Mouse (Mus musculus) lung, embryonic 14.5 days (tissue): Measurements from ENCODE around the gene Hsd17b1. TPM values are rescaled to one million over a fixed set of nuclear protein-coding genes. Genes with fewer than 3 reads are reported as not detected.

Experiments
- ATAC-seq: fragments of 200-750 bp; cut with Nextera tagmentation; 2 replicates; pipeline ENCODE4 v1.8.0; 2017; ENCODE audit warnings: mild to moderate bottlenecking, moderate TSS enrichment, moderate library complexity; ENCODE audit not compliant: insufficient read depth
- DNase-seq: peaks from one replicate; pipeline ENCODE4 v3.0.0-alpha.2; 2015
- H3K27ac ChIP-seq: fragments of 300-500 bp; sonication (generic); 2 replicates; pipeline ENCODE4 v1.5.1; 2014; ENCODE audit warnings: low read depth, mild to moderate bottlenecking, moderate library complexity
- H3K27me3 ChIP-seq: fragments of 300-500 bp; sonication (generic); 2 replicates; pipeline ENCODE4 v1.6.1; 2014; ENCODE audit warnings: low read length, control low read depth; ENCODE audit not compliant: insufficient read depth
- H3K36me3 ChIP-seq: fragments of 300-500 bp; sonication (generic); 2 replicates; pipeline ENCODE4 v1.6.1; 2014; ENCODE audit warnings: control low read depth; ENCODE audit not compliant: insufficient read depth
- H3K4me1 ChIP-seq: fragments of 300-500 bp; sonication (generic); 2 replicates; pipeline ENCODE4 v1.6.1; 2014; ENCODE audit warnings: antibody characterized with exemption, control low read depth; ENCODE audit not compliant: insufficient read depth
- H3K4me2 ChIP-seq: fragments of 300-500 bp; sonication (generic); 2 replicates; pipeline ENCODE4 v1.6.1; 2014; ENCODE audit warnings: mild to moderate bottlenecking
- H3K4me3 ChIP-seq: fragments of 300-500 bp; sonication (generic); 2 replicates; pipeline ENCODE4 v1.5.1; 2014; ENCODE audit warnings: low read depth, low read length
- H3K9ac ChIP-seq: fragments of 300-500 bp; sonication (generic); 2 replicates; pipeline ENCODE4 v1.6.1; 2014
- H3K9me3 ChIP-seq: fragments of 300-500 bp; sonication (generic); 2 replicates; pipeline ENCODE4 v1.6.1; 2016; ENCODE audit warnings: low read depth, low read length, control low read depth
- CTCF ChIP-seq: IDR thresholded peaks from 2 replicates; pipeline ENCODE4 v1.5.1; 2016; ENCODE audit warnings: antibody characterized with exemption, low read depth
- WGBS: fragments of 180-500 bp; shearing (Covaris S2); extraction: QIAGEN DNeasy Blood & Tissue Kit; methylation state at CpG from one replicate; pipeline ENCODE4 v1.1.7; 2014; 5-methylcytosine and 5-hydroxymethylcytosine counted together
- polyA plus RNA-seq: library from polyadenylated mRNA; unstranded; fragments of >200 nt; fragmentation: Nextera tagmentation; extraction: Ambion mirVana; gene quantifications from 2 replicates; pipeline ENCODE4 v1.2.1, GENCODE M21; 2014

Hsd17b1 gene
- polyA plus RNA-seq, 1 experiment from 2014 or later, result not detected

DNA sequence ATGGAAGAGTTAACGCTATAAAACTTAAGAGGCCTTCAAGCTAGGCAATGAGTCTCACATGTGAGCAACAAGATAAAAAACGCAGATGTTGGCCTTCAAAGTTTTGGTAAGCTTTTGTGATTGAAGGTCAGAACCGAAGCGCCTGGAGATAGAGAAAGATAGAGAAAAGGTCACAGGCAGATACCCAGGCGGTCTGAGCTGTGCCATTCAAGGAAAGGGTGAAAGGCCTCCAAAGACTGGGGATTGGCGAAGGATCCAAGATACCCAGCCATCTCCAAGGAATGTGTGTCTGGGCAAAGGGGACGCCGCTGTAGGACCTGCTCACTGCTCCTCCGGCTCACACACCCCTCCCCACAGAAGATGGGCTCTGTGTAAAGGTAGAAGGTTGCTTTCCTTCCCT lies 13.2 kb upstream of the Hsd17b1 start:
- ATAC-seq (no peak), DNase-seq (no peak)
- WGBS, result 84% methylated on average over 9 of the region's 9 CpGs
- H3K9me3 ChIP-seq, result no peaks in the 10 kb centered on the region
- H3K36me3 ChIP-seq, result peaks cover 20% of the 10 kb centered on the region
- no peak overlapping the region for H3K4me2 ChIP-seq
- peaks cover 28% of the 10 kb centered on the region for H3K4me1 ChIP-seq
- H3K27me3 ChIP-seq, result peaks cover 7% of the 10 kb centered on the region; the same call in 1 of the 2 replicates
- no peak for TF ChIP-seq CTCF
- peak overlapping the region; percentile 96; the same call in 1 of the 2 replicates for H3K27ac ChIP-seq
- H3K4me3 ChIP-seq, result no peak overlapping the region
- no peak overlapping the region for H3K9ac ChIP-seq

DNA sequence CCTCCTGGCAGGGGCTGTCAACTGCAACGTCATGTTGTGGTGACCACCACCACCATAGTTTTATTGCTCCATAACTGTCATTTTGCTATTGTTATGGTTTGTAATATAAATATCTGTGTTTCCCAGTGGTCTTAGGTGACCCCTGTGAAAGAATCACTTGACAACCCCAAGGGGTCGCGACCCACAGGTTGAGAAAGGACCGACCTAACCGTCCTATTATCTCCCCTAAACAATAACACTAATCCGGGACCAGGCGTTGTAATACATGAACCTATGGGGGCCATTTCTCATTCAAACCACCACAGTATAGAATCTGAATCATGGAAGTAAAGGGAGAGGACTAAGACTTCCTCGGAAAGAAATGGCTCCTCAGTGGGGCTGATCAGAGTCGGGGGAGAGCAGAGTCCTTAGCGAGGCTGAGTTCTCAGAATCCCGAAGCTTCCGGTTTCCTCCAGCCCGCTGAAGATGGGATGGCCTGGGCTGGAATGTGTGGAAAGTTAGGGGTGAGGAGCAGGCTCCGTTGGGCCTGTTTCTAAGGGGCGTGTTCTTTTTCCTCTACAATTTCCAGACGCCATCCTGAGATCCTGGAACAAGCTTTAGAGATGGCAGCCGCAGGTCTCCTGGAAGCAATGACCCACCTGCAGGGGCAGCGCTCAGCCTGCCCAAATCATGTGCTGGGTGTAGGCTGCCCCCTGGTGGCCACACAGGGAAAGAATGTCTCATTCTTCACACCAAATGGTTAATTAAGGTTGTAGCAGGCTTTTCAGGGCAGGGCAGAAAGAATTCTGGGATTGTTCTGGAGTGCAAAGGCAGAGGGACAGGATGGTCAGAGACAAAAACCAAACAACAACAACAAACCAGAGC lies 11.4 kb upstream of the Hsd17b1 start:
- Histone ChIP-seq H3K4me1 (peaks cover 29% of the 10 kb centered on the region), H3K9me3 (no peaks in the 10 kb centered on the region), H3K36me3 (peaks cover 13% of the 10 kb centered on the region; the same call in 1 of the 2 replicates), H3K9ac (no peak overlapping the region), H3K4me3 (peak overlapping the region; percentile 24), H3K27ac (peak overlapping the region; percentile 48), H3K4me2 (peak overlapping the region; percentile 57), H3K27me3 (peaks cover 7% of the 10 kb centered on the region; the same call in 1 of the 2 replicates)
- DNase-seq, result peak; percentile 89
- TF ChIP-seq CTCF, result peak; percentile 99
- 15% methylated on average over 18 of the region's 18 CpGs for WGBS
- no peak for ATAC-seq

DNA sequence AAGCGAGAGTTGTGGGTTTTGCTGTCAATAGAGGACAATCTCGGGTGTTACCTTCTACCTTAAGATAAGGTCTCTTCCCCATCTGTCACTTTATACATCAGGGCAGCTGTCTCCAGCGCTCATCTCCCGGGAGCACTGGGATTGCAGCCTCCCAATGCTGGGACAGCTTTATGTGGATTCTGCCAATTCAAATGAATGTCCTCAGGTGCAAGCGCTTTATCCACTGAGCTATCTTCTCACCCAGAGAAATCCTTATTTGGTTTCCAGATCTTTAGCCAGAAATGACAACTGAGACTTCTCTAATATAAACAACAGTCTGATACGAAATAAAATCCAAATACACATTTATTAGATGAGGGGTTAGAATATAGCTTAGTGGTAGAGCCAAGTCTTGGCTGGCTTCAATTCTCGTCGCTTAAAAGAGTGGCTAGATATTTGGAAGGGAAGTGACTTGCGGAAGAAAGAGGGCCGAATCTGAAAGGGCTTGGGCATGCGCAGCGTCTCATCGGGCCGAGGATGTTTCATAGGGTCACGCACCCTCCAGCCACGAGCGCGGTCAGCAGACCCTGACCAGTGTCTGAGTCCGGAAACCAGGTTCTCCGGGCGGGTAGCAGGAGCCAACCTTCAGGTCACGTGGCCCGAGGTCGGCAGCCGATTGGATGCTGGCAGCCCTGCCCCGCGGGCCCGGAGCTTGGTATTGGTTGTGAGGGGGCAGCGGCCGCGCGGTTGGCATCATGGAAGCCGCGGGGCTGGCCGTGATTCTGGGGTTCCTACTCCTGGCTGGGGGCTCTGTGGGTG lies 8.6 kb upstream of the Hsd17b1 start, which contains the start of gene Naglu:
Gene Naglu (plus strand): TSS at position 622 of the 798 bp plus-strand sequence.
- Histone ChIP-seq H3K27ac (no peak within 1 kb of the TSS), H3K4me1 (peaks cover 12% of the 10 kb centered on the region), H3K36me3 (0 out of 2 replicates have a peak, but pooled peaks cover under 1% of the 10 kb centered on the region), H3K9me3 (no peaks in the 10 kb centered on the region), H3K4me3 (peak within 1 kb of the TSS; percentile 78), H3K4me2 (peak within 1 kb of the TSS; percentile 99), H3K27me3 (peaks cover 7% of the 10 kb centered on the region; the same call in 1 of the 2 replicates), H3K9ac (peak within 1 kb of the TSS; percentile 72)
- ATAC-seq, result peak; percentile 86
- 3% methylated on average over 35 of the region's 35 CpGs for WGBS
- TF ChIP-seq CTCF, result no peak
- DNase-seq, result peak; percentile 95

DNA sequence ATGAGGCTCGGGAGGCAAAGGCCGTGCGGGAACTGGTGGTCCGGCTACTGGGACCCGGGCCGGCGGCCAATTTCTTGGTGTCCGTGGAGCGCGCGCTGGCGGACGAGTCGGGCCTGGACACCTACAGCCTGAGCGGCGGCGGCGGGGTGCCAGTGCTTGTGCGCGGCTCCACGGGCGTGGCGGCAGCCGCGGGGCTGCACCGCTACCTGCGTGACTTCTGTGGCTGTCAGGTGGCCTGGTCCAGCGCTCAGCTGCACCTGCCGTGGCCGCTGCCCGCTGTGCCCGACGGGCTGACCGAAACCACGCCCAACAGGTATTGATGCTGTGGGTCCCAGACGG lies 8.1 kb upstream of the Hsd17b1 start:
- H3K27ac ChIP-seq, result no peak overlapping the region
- no peaks in the 10 kb centered on the region for H3K36me3 ChIP-seq
- ATAC-seq, result peak; percentile 35; the same call in 1 of the 2 replicates
- peaks cover 11% of the 10 kb centered on the region; the same call in 1 of the 2 replicates for H3K4me1 ChIP-seq
- H3K27me3 ChIP-seq, result peaks cover 7% of the 10 kb centered on the region; the same call in 1 of the 2 replicates
- H3K9me3 ChIP-seq, result no peaks in the 10 kb centered on the region
- H3K4me2 ChIP-seq, result peak overlapping the region; percentile 99
- H3K9ac ChIP-seq, result peak overlapping the region; percentile 72
- under 1% methylated on average over 36 of the region's 36 CpGs for WGBS
- DNase-seq, result no peak
- TF ChIP-seq CTCF, result no peak
- H3K4me3 ChIP-seq, result peak overlapping the region; percentile 78

DNA sequence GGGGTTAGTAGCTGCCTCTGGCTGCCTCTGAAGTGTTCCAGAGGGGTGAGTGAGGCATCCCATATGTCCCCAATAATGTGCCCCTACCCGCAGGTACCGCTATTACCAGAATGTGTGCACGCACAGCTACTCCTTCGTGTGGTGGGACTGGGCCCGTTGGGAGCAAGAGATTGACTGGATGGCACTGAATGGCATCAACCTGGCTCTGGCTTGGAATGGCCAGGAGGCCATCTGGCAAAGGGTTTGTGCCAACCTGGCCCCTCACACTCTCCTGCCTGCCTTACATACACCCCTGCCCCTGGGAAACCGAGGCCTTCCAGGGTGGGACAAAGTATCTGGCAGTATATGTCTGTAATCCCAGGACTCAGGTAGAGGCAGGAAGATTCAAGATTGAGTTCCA lies 7.2 kb upstream of the Hsd17b1 start:
- no peak for TF ChIP-seq CTCF
- H3K4me1 ChIP-seq, result peaks cover 11% of the 10 kb centered on the region; the same call in 1 of the 2 replicates
- peak overlapping the region; percentile 78 for H3K4me3 ChIP-seq
- H3K36me3 ChIP-seq, result no peaks in the 10 kb centered on the region
- no peak overlapping the region for H3K27ac ChIP-seq
- 76% methylated on average over 6 of the region's 6 CpGs for WGBS
- H3K9me3 ChIP-seq, result no peaks in the 10 kb centered on the region
- no peak for DNase-seq
- H3K4me2 ChIP-seq, result peak overlapping the region; percentile 99
- no peak for ATAC-seq
- no peak overlapping the region for H3K9ac ChIP-seq
- H3K27me3 ChIP-seq, result peaks cover 7% of the 10 kb centered on the region; the same call in 1 of the 2 replicates

DNA sequence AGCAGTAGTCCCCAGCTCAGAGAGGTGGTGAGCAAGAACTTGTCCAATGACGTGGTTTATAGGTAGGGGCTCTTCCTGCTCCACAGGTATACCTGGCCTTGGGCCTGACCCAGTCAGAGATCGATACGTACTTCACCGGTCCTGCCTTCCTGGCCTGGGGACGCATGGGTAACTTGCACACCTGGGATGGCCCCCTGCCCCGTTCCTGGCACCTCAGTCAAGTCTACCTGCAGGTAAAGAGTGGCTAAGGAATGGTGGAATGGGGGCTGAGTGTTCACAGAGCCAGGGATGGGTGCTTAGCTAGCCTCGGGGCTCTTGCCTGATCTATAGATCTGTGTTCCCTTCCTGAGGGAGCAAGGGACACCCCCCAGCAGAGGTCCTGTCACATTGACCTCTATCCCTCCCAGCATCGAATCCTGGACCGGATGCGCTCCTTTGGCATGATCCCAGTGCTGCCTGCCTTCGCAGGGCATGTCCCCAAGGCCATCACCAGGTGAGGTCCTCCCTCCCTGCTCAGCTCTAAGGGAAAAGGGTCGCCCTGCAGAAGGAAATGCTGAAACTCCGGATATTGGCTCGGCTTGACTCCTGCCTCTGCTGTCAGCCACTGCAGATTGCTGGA lies 6.3 kb upstream of the Hsd17b1 start:
- H3K4me1 ChIP-seq, result peaks cover 8% of the 10 kb centered on the region; the same call in 1 of the 2 replicates
- no peak for TF ChIP-seq CTCF
- peaks cover 7% of the 10 kb centered on the region; the same call in 1 of the 2 replicates for H3K27me3 ChIP-seq
- no peak overlapping the region for H3K27ac ChIP-seq
- no peak overlapping the region for H3K9ac ChIP-seq
- no peak for ATAC-seq
- H3K4me3 ChIP-seq, result no peak overlapping the region
- H3K36me3 ChIP-seq, result no peaks in the 10 kb centered on the region
- H3K4me2 ChIP-seq, result no peak overlapping the region
- no peak for DNase-seq
- WGBS, result 69% methylated on average over 14 of the region's 14 CpGs
- no peaks in the 10 kb centered on the region for H3K9me3 ChIP-seq
